Mouse (Mus musculus) R1 (cell line): ENCODE results near the gene Dnajc17.

Experiments
- DNase-seq: peaks from one replicate; pipeline ENCODE4 v3.0.0-alpha.2; 2018; ENCODE audit warnings: low read depth, low spot score

Dnajc17 gene

DNA sequence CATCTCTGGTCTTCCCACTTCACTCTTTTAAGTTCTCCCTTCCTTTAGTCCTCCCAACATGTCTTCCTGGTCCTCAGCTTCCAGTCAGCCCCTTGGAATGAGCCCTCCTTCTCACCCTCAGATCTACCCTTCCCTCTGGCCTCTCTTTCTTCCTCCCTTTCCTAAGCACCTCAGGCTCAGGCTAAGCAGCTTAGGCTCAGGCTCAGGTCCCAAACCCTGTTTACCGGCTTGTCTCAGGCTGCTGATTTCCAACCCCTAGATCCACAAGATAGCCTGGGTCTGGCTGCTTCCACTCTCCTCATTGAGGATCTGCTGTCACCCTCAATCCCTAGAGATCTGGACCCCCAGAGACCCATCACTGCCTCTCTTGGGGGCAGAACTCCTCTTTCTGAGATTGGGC is 10.5 kb downstream of the Dnajc17 start:
- DNase-seq: no peak

- DNase-seq: no peak
These were observed 11.1 kb downstream of the Dnajc17 start for GRCm38 (mm10) chr2:119197493-119197892.

DNA sequence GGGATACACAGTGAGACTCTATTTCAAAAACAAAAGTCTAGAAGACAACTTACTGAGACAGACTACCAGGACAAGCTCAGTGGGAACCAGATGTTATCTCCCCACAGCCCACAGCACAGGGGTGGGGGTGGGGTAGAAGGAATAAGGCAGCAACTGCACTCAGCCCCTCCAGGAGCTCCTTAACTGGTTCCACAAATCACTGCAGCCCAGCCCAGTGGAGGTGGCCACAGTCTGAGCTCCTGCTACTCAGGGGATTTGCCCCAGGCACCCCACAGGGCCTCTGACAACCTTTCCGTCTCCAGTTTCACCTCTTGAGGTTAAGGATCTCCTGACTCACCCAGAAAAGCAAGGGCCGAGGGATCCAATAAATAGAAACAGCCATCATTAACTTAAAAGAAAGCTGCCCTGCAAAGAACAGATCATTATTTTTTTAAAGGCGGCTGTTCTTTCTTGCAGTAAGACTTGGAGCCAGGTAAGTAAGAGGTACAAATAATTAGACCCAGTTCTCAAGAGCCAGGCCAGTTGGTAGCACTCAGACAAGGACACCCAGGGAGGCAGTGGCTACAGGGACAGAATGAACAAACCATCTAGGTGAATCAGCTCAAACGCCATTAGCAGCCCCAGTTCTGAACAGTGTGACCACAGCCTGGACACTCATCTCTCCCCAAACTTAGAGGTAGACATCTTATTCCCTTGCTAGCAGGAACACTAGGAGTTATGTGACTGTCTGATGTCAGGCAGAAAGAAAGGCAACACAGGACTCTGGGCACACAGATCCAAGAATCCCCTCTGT is 12.1 kb downstream of the Dnajc17 start:
- no peak for DNase-seq

DNA sequence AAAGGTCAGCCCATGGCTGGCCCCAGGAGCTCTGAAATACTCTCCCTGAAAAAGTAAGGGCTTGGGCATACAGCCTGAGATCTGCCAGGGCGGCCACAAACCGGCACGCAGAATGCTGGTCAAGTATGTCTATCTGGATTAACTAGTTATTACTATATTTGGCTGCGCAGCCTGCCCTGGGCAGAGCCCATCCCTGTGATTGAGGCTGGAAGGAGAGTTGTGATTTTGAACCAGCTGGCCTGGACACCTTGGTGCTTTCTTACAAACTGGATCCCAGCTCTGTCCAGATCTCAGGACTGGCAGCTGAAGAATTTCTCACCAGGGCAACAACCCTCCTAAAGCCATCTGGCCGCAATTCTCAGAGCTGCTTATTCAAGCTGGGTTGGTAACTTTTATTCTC is 14.5 kb downstream of the Dnajc17 start:
- no peak for DNase-seq

DNA sequence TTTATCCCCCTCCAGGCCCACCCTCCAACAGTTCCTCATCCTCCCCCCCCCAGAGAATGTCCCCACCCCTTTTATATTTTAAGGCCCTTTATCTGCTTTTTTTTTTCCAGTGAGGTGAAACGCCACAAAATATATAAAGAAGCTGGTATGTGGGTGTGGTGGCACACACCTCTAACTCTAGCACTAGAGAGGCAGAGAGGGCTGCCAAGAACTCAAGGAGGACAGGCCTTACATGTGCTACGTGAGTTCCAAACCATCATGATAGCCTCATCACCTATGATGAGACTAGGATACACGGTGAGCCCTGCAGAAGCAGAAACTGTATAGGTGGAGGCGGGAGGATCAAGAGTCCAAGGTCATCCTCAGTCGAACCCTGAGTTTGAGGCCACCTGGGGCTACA is 17.6 kb downstream of the Dnajc17 start:
- no peak for DNase-seq

GRCm38 (mm10) chr2:119189029-119189710 is 19.4 kb downstream of the Dnajc17 start:
- DNase-seq: peak; percentile 85

DNA sequence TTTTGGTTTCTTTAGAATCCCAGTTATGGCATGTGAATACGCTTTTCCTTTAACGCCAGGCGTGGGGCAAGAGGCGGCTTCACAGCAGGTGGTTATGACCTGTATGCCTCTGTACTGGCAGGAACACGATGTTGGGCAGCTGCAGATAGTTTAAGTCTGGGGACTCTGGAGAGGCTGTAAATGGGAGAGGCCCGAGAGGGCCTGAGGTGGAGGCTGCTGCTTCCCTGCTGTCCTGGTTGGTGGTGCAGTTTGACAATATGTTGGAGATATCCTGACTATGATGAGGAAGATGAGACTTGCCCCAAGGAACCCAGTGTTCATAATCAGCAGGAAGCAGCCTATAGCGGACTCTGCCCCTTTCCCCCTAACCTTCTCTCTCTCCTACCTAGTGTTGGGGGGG is 25.7 kb downstream of the Dnajc17 start:
- no peak for DNase-seq

DNA sequence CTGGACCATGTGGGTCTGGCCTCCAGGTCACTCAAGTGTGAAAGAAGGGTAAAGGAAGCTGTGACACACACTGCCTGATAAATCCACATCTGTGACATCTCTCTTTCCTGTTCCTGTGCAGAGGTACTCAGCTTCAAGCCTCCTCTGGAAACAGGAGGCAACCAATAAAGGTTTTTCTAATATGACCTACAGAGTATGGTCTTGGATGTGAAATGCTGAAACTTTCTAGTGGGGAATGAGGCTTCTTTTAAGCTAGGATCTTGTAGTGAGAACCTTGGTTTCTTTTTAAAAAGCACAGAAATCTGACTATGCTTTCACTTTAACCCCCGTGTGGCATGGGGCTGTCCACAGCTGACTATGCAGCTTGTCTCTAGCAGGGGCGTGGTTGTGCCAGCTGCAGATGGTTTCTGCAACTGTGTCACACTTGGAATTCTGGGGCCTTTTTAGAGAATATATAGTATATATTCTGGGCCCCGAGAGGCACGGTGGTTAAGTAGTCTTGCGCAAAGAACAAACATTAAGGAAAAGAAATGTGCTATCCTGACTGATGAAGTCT is 31.1 kb downstream of the Dnajc17 start:
- no peak for DNase-seq

GRCm38 (mm10) chr2:119176761-119177160 is 31.8 kb downstream of the Dnajc17 start:
- peak; percentile 49 for DNase-seq

DNA sequence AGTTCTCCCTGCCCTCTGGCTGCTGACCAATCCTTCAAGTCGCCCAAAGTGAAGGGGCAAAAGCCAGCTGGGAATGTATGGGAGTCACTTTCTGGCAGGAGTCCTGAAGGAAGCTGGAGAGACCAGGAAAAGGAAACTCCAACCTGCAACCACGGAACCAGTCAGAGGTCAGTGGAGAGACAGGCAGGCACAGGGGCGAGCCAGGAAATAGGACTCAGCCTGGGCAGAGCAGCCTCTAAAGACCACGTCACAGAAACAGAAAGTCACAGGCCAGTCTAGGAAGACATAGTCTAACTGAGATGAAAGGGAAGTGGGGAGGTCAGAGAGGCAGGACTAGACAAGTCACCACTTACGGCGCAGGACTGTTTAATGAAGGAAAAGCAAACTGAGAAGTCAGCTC is 33.0 kb downstream of the Dnajc17 start:
- DNase-seq: no peak

GRCm38 (mm10) chr2:119174866-119175265 is 33.7 kb downstream of the Dnajc17 start:
- DNase-seq: no peak

DNA sequence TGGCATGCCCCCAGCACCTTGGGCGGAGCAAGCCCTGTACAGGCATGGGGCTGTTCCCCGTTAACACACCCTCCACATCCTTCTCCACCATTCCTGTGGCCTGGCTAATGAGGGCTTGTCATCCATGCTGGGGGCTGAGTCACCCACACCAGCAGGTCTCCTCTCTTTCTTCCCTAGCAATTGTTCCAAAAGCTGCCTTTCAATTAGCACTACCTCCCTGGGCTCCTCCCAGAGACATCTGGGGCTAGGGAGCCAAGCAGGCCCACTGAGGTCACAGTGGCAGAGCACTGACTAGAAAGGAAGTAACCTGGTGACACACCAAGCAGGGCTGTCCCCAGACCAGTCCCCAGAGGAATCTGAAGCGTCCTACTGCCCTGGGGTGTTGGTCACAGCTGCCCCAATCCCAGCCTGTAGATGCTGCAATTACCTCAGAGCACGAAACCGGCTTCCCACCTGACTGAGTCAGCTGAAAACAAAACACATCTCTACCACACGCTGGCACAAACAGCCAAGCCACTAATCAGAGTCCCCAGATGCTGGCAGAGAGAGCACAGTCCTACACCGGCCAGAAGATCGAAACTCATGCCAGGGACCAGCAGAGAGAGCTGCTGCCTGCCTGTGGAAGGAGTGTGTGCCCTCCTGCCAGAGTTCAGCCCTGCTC is 34.5 kb downstream of the Dnajc17 start, which contains the start of gene Gm14137:
Gm14137 (plus strand) TSS at position 519 of the 661 bp plus-strand sequence.
- no peak for DNase-seq

- peak; percentile 43 for DNase-seq
These were observed 35.6 kb downstream of the Dnajc17 start for GRCm38 (mm10) chr2:119172862-119173576.

- DNase-seq: no peak
These were observed 36.1 kb downstream of the Dnajc17 start for GRCm38 (mm10) chr2:119172446-119172845.

DNA sequence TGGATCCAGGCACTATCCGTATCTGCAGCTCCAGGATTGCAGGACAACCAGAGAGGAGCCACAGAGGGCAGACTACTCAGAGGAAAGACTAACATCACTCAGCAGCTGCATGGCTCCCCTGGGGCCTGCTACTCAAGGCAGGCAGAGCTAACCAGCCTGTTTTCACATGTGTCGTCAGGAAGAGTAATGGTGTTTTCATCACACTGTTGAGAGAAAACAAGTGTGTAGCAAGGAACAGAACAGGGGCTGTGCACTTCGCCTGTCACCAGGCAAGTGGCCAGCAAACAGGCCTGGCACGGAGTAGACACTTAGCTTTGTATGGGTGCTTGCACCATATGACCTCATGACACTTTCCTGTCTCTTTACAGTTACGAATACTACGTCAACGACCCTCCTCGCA is 37.0 kb downstream of the Dnajc17 start:
- no peak for DNase-seq

DNA sequence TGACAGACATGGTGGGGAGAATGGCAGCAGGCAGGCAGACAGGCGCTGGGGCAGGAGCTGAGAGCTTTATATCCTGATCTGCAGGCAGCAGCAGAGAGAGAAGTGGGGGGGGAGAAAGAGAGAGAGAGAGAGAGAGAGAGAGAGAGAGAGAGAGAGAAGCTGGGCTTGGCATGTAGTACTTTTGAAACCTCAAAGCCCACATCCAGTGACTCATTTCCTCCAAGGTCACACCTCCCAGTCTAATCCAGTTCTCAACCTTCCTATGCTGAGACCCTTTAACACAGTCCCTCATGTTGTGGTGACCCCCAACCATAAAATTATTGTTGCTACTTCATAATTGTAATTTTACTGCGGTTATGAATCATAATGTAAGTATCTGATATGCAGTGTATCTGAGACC is 38.3 kb downstream of the Dnajc17 start:
- no peak for DNase-seq

- peak; percentile 39 for DNase-seq
These were observed 40.7 kb downstream of the Dnajc17 start for GRCm38 (mm10) chr2:119167866-119168256.

DNA sequence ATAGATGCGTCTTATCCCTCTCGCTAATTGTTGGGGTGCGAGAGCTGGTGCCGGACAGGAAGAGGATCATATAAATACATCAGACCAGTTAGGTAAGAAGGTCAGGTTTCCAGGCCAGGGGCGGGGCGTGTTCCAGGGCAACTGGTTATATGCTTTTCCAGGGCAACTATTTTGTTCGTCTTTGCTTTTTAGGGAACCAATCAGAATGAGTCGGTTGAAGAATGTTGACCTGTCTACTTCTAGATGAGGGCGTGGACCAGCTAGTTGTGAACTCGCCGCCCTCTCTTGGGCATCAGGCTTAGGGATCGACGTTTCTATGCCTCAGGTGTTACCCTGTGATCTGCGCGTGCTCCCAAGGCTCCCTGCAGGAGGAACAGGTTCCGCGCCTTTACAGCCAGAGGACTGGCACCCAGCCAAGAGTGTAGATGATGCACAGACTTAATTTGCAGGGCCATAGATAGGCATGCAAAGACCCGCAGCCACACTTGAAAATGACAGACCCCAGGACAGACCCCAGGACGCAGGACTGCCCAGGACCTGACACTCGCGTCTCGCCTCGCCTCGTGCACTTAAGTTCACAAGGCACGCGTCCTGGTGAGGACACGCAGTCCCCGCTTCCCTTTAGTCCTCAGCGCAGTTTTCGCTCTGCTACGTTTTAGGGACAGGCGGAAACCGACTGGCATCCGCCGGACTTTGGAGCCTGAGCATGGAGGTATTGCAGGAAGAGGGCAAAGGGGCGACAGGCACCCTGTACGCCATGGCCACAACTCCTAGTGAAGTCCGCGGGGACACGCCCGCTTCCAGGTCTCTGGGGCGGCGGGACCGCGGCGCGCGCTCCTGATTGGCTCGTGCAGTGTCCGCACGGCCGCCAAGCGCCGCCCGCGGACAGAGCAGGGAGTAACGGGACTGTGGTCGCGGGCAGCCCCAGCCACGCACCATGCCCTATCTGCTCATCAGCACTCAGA is 41.4 kb downstream of the Dnajc17 start, which contains the start of gene Gchfr:
Gchfr (plus strand) TSS at position 873 of the 965 bp plus-strand sequence.
- peak; percentile 79 for DNase-seq

DNA sequence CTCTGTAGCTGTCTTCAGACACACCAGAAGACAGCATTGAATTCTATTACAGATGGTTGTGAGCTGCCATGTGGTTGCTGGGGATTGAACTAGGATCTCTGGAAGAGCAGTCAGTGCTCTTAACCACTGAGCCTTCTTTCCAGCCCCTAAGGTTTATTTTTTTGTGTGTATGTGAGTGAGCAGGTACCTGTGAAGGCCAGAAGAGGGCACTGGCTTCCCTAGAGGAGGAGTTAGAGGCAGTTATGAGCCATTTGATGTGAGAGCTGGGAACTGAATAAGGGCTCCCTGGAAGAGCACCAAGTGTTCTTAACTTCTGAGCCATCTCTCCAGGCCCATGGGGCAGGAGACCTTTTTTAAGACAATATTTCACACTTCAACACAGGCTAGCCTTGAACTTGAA is 43.2 kb downstream of the Dnajc17 start:
- peak; percentile 72 for DNase-seq

GRCm38 (mm10) chr2:119163999-119164398 is 44.6 kb downstream of the Dnajc17 start:
- no peak for DNase-seq
